Mouse (Mus musculus) hindbrain, embryonic 16.5 days (tissue): ENCODE data around the gene Gm10337. TPM values are rescaled to one million over a fixed set of nuclear protein-coding genes. Genes with fewer than 3 reads are reported as not detected.

Experiments used
- ATAC-seq: fragments of 200-750 bp; cut with Nextera tagmentation; 2 replicates; pipeline ENCODE4 v1.8.0; 2017; ENCODE audit warnings: moderate TSS enrichment, moderate library complexity
- H3K27ac ChIP-seq: fragments of 300-500 bp; sonication (generic); 2 replicates; pipeline ENCODE4 v1.5.1; 2014; ENCODE audit warnings: low read depth, mild to moderate bottlenecking, control low read depth, low read length, moderate library complexity
- H3K27me3 ChIP-seq: fragments of 300-500 bp; sonication (generic); replicated peaks from 2 replicates; pipeline ENCODE4 v1.6.1; 2014; ENCODE audit warnings: low read length; ENCODE audit not compliant: control insufficient read depth, insufficient read depth
- H3K36me3 ChIP-seq: fragments of 300-500 bp; sonication (generic); 2 replicates; pipeline ENCODE4 v1.6.1; 2014; ENCODE audit warnings: mild to moderate bottlenecking, low read length, moderate library complexity, mixed read lengths; ENCODE audit not compliant: control insufficient read depth, insufficient read depth
- H3K4me1 ChIP-seq: fragments of 300-500 bp; sonication (generic); 2 replicates; pipeline ENCODE4 v1.6.1; 2014; ENCODE audit warnings: low read depth, low read length; ENCODE audit not compliant: control insufficient read depth, insufficient read depth
- H3K4me2 ChIP-seq: fragments of 300-500 bp; sonication (generic); 2 replicates; pipeline ENCODE4 v1.6.1; 2014; ENCODE audit warnings: mild to moderate bottlenecking, low read length, control low read depth, moderate library complexity
- H3K4me3 ChIP-seq: fragments of 300-500 bp; sonication (generic); 2 replicates; pipeline ENCODE4 v1.5.1; 2014; ENCODE audit warnings: mild to moderate bottlenecking, low read length, control low read depth, moderate library complexity
- H3K9ac ChIP-seq: fragments of 300-500 bp; sonication (generic); 2 replicates; pipeline ENCODE4 v1.6.1; 2014; ENCODE audit warnings: low read depth, mild to moderate bottlenecking, control low read depth, low read length, moderate library complexity
- H3K9me3 ChIP-seq: fragments of 300-500 bp; sonication (generic); 2 replicates; pipeline ENCODE4 v1.6.1; 2014; ENCODE audit warnings: mild to moderate bottlenecking, low read length, moderate library complexity; ENCODE audit not compliant: control insufficient read depth
- WGBS: fragments of 180-500 bp; shearing (Covaris S2); extraction: QIAGEN DNeasy Blood & Tissue Kit; methylation state at CpG from one replicate; pipeline ENCODE4 v1.1.7; 2014; 5-methylcytosine and 5-hydroxymethylcytosine counted together
- polyA plus RNA-seq: library from polyadenylated mRNA; unstranded; fragments of >200 nt; fragmentation: Nextera tagmentation; extraction: Ambion mirVana; gene quantifications from 2 replicates; pipeline ENCODE4 v1.2.1, GENCODE M21; 2015

Gm10337 gene
- polyA plus RNA-seq, 1 experiment from 2014 or later: 21.8 TPM

- H3K27ac ChIP-seq: peak overlapping the region; percentile 94
- H3K9ac ChIP-seq: peak overlapping the region; percentile 39
- WGBS: 18% methylated on average over 5 of the region's 5 CpGs
- ATAC-seq: no peak
- peaks cover 56% of the 10 kb centered on the region for H3K4me1 ChIP-seq
- H3K9me3 ChIP-seq: no peaks in the 10 kb centered on the region
- no peaks in the 10 kb centered on the region for H3K27me3 ChIP-seq
- no peaks in the 10 kb centered on the region for H3K36me3 ChIP-seq
- no peak overlapping the region for H3K4me3 ChIP-seq
- peak overlapping the region; percentile 87 for H3K4me2 ChIP-seq
These were observed 8.5 kb downstream of the Gm10337 start for GRCm38 (mm10) chr15:102512010-102512409.

GRCm38 (mm10) chr15:102512471-102512870 lies 8.9 kb downstream of the Gm10337 start:
- no peaks in the 10 kb centered on the region for H3K9me3 ChIP-seq
- H3K4me2 ChIP-seq: no peak overlapping the region
- H3K4me3 ChIP-seq: no peak overlapping the region
- peak overlapping the region; percentile 25; the same call in 1 of the 2 replicates for H3K27ac ChIP-seq
- H3K4me1 ChIP-seq: peaks cover 56% of the 10 kb centered on the region
- ATAC-seq: no peak
- H3K36me3 ChIP-seq: no peaks in the 10 kb centered on the region
- H3K9ac ChIP-seq: peak overlapping the region; percentile 35; the same call in 1 of the 2 replicates
- H3K27me3 ChIP-seq: no peaks in the 10 kb centered on the region

- Histone ChIP-seq H3K4me3 (no peak overlapping the region), H3K9me3 (no peaks in the 10 kb centered on the region), H3K36me3 (no peaks in the 10 kb centered on the region), H3K27ac (no peak overlapping the region), H3K27me3 (no peaks in the 10 kb centered on the region), H3K9ac (no peak overlapping the region), H3K4me1 (peaks cover 56% of the 10 kb centered on the region), H3K4me2 (no peak overlapping the region)
- 85% methylated on average over 3 of the region's 3 CpGs for WGBS
- no peak for ATAC-seq
These were observed 9.5 kb downstream of the Gm10337 start for GRCm38 (mm10) chr15:102513004-102513403.

DNA sequence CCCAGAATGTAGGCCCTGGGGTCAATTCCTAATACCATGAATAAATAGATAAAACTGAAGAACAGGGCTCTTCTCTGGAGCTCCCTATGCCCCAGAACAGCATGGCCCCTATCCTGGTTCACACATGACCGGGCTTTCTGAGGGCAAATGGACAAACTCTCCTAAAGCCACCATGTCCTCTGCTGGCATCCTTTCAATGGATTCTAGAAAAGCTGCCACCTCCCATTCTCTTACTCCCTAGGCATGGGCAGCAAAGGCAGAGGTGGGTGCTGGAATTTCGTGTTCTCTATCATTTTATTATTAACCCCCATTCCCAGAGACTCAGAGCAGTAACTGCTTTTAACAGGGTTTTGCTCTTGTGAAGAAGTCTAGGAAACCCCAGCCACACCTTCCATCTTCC lies 11.7 kb downstream of the Gm10337 start:
- WGBS: 85% methylated on average over 2 of the region's 2 CpGs
- H3K4me3 ChIP-seq: peak overlapping the region; percentile 75
- ATAC-seq: no peak
- no peak overlapping the region for H3K27ac ChIP-seq
- H3K36me3 ChIP-seq: no peaks in the 10 kb centered on the region
- no peaks in the 10 kb centered on the region for H3K27me3 ChIP-seq
- peaks cover 52% of the 10 kb centered on the region for H3K4me1 ChIP-seq
- H3K4me2 ChIP-seq: peak overlapping the region; percentile 94
- H3K9ac ChIP-seq: 0 out of 2 replicates have a peak overlapping the region, but pooled peaks have one; percentile 33
- no peaks in the 10 kb centered on the region for H3K9me3 ChIP-seq

GRCm38 (mm10) chr15:102515791-102516190 lies 12.3 kb downstream of the Gm10337 start:
- H3K4me3 ChIP-seq: peak overlapping the region; percentile 75
- H3K36me3 ChIP-seq: 0 out of 2 replicates have a peak, but pooled peaks cover 2% of the 10 kb centered on the region
- H3K4me2 ChIP-seq: peak overlapping the region; percentile 94
- H3K27me3 ChIP-seq: no peaks in the 10 kb centered on the region
- H3K4me1 ChIP-seq: peaks cover 51% of the 10 kb centered on the region
- H3K27ac ChIP-seq: peak overlapping the region; percentile 100
- H3K9ac ChIP-seq: peak overlapping the region; percentile 88
- H3K9me3 ChIP-seq: no peaks in the 10 kb centered on the region
- WGBS: 49% methylated on average over 4 of the region's 4 CpGs
- no peak for ATAC-seq

DNA sequence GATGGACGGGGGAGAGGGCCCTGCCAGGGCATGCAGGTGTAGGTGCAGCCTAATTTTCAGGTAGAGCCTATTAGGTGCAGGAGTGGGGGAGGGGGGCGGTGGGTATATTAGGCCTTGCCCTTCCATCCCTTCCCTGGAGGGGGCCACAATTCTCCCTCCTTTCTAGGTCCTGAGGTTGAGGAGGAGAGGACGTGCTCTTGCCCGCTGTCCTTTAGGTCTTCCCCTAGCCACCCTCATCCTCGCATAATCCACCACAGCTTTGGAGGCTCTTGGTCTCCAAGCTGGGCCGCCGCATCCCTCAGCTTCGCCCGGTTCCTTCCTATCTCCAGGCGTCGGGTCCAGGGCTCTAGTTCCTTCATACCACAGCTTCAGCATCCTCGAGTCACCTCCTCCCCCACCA lies 12.8 kb downstream of the Gm10337 start:
- H3K4me2 ChIP-seq: peak overlapping the region; percentile 94
- 2% methylated on average over 12 of the region's 12 CpGs for WGBS
- ATAC-seq: no peak
- H3K4me3 ChIP-seq: peak overlapping the region; percentile 75
- peaks cover 46% of the 10 kb centered on the region for H3K4me1 ChIP-seq
- H3K36me3 ChIP-seq: peaks cover 3% of the 10 kb centered on the region; the same call in 1 of the 2 replicates
- no peaks in the 10 kb centered on the region for H3K27me3 ChIP-seq
- peak overlapping the region; percentile 88 for H3K9ac ChIP-seq
- H3K9me3 ChIP-seq: no peaks in the 10 kb centered on the region
- peak overlapping the region; percentile 100 for H3K27ac ChIP-seq

- peaks cover 40% of the 10 kb centered on the region for H3K4me1 ChIP-seq
- H3K4me3 ChIP-seq: peak within 1 kb of the TSS; percentile 75
- H3K9me3 ChIP-seq: no peaks in the 10 kb centered on the region
- peaks cover 7% of the 10 kb centered on the region; the same call in 1 of the 2 replicates for H3K36me3 ChIP-seq
- peak within 1 kb of the TSS; percentile 88 for H3K9ac ChIP-seq
- WGBS: under 1% methylated on average over 43 of the region's 43 CpGs
- no peaks in the 10 kb centered on the region for H3K27me3 ChIP-seq
- peak within 1 kb of the TSS; percentile 100 for H3K27ac ChIP-seq
- ATAC-seq: peak; percentile 12
- H3K4me2 ChIP-seq: peak within 1 kb of the TSS; percentile 94
These were observed 13.3 kb downstream of the Gm10337 start, which contains the start of gene Map3k12 for GRCm38 (mm10) chr15:102516728-102517404. TSS of gene Map3k12 (minus strand) at chr15:102517064.

DNA sequence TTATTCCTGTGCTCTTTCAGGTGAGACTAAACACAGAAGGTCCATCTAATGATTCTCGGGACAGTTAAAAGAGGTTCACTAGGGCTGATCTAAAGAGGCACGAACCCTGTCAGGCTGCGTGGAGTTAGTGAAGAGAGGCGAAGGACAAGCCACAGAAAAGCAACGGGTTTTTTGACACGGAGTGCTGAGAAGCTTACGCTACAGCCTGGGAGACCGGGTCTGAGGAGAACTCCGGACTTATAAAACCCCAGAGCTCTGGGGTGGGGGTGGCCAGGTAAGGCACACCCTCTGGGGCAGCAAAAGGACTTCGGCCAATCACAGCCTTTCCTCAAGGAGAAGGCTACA lies 14.1 kb downstream of the Gm10337 start:
- Histone ChIP-seq H3K9me3 (no peaks in the 10 kb centered on the region), H3K4me3 (peak overlapping the region; percentile 75), H3K27ac (peak overlapping the region; percentile 100), H3K36me3 (peaks cover 10% of the 10 kb centered on the region; the same call in 1 of the 2 replicates), H3K4me1 (peaks cover 33% of the 10 kb centered on the region), H3K27me3 (no peaks in the 10 kb centered on the region), H3K9ac (peak overlapping the region; percentile 88), H3K4me2 (peak overlapping the region; percentile 94)
- 0% methylated on average over 10 of the region's 10 CpGs for WGBS
- no peak for ATAC-seq

- H3K4me2 ChIP-seq: peak within 1 kb of the TSS; percentile 94
- H3K9me3 ChIP-seq: no peaks in the 10 kb centered on the region
- H3K9ac ChIP-seq: peak within 1 kb of the TSS; percentile 89
- H3K4me3 ChIP-seq: peak within 1 kb of the TSS; percentile 75
- H3K27me3 ChIP-seq: no peaks in the 10 kb centered on the region
- 1% methylated on average over 58 of the region's 60 CpGs for WGBS
- ATAC-seq: peak; percentile 93
- H3K36me3 ChIP-seq: peaks cover 10% of the 10 kb centered on the region; the same call in 1 of the 2 replicates
- peaks cover 29% of the 10 kb centered on the region for H3K4me1 ChIP-seq
- peak within 1 kb of the TSS; percentile 100 for H3K27ac ChIP-seq
These were observed 14.7 kb downstream of the Gm10337 start, which contains the start of gene Tarbp2 for GRCm38 (mm10) chr15:102517976-102518858. TSS of gene Tarbp2 (plus strand) at chr15:102518192.
